Mouse (Mus musculus): Measurements from ENCODE around the gene Atg9b.
A peak's percentile ranks its signal among the peaks of the same experiment; 100 is the strongest.
"Not testable (repeated sequence)": the region's sequence is repeated elsewhere in the genome, so short reads cannot be mapped to it uniquely, and the experiment has no call there.

Gene Atg9b

GRCm38 (mm10) chr5:24405389-24405876, 13.5 kb upstream of the Atg9b start:
- no peak for DNase-seq (ENCODE audit: extremely low read depth, low read depth)

GRCm38 (mm10) chr5:24404594-24405360, 12.8 kb upstream of the Atg9b start:
- DNase-seq (ENCODE audit: extremely low read depth, low read depth): no peak

DNA sequence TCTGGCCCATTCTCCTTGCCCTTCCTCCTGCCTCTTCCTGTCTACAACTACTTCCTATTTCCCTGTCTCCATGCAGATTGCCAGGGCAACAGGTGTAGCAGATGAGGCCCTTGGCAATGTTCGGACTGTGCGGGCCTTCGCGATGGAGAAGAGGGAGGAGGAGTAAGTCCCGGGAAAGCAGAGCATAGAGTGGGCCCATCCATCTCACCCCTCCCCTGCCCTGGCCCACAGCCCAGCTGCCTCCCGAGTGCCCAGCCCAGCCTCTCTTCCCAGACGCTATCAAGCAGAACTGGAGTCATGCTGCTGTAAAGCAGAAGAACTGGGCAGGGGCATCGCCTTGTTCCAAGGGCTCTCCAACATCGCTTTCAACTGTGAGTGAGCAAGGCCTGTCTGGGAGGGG, 10.0 kb upstream of the Atg9b start:
- DNase-seq (ENCODE audit: extremely low read depth, low read depth): no peak

DNA sequence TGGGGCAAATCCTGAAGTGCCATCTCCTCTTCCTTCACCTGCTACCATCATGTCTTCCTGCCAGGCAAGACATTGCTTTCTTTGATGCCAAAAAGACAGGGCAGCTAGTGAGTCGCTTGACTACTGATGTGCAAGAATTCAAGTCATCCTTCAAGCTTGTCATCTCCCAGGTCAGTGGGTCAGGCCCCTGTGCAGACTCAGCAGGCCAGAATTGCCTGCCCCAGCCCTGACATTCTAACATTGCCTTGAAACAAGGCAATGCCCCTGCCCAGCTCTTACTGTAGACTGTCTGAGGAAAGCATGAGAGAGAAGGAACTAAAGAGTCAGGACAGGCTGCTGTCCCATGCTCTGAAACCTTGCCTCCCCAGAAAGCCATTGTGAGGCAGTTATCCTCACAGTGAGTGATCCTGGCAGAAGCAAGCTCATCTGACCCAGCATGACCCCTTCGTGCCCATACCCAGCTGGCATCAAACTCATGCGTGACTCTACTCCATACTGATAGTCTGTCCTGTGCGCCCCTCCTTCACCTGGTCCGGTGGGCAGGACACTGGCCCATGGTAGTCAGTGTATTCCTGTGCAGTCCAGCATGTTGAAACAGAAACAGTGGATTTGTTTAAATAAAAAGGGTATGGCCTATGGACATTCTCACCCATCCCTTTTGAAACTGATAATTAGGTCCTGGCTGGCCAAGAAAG, 9.1 kb upstream of the Atg9b start:
- DNase-seq (ENCODE audit: extremely low read depth, low read depth): no peak

- DNase-seq (ENCODE audit: extremely low read depth, low read depth): no peak
These were observed 8.4 kb upstream of the Atg9b start for GRCm38 (mm10) chr5:24400362-24400761.

DNA sequence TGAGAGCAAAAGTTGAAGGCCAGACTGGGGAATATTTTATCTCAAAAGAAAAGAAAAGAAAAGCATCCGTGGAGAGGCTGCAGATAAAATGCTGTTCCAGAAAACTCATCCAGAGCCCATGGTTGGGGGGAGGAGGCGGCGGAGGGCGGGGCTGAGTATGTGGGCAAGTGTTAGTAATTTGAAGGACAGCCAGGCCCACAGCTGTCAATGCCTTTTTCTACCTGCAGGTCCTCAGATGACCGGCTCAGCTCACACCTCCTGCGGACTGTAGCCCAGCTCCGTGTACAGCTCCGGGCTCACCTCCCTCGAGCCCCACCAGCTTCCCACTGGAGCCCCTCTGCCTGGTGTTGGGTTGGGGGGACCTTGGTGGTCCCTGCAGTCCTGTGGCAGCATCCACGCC, 7.7 kb upstream of the Atg9b start:
- DNase-seq (ENCODE audit: extremely low read depth, low read depth): no peak

DNA sequence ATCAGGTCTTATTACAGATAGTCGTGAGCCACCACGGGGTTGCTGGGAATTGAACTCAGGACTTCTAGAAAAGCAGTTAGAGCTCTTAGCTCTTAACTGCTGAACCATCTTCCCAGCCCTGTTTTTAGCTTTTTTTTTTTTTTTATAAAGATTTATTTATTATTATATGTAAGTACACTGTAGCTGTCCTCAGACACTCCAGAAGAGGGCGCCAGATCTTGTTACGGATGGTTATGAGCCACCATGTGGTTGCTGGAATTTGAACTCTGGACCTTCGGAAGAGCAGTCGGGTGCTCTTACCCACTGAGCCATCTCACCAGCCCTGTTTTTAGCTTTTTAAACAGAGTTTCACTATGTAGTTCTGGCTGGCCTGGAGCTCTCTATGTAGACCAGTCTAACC, 4.3 kb upstream of the Atg9b start:
- not testable (repeated sequence) for DNase-seq (ENCODE audit: extremely low read depth, low read depth)

- peak; percentile 100 for DNase-seq (ENCODE audit: extremely low read depth, low read depth)
These were observed 2.4 kb upstream of the Atg9b start for GRCm38 (mm10) chr5:24394165-24394894.

GRCm38 (mm10) chr5:24393392-24393997, 1.6 kb upstream of the Atg9b start, which contains the start of gene Abcb8:
Gene Abcb8, plus strand, starts transcription at chr5:24393663.
- peak; percentile 93 for DNase-seq (ENCODE audit: extremely low read depth, low read depth)

DNA sequence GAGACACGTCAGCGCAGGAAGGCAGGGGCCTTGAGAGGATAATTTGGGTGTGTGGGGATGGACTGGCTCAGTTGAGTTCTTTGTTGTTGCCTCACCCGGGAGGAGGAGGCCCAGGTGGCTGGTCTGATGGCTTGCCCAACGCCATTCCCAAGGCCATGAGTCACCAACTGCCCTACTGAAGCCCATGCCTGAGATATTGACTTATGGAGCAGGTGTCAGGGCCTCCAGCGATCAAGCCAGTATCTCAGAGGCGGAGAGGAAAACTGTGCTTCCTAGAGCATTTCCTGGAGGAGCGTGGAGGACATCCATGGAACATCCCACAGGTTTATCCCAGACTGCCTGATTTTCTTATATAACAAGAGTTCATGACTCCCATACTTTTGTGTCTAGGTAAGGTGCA, 781 bp upstream of the Atg9b start:
- no peak for DNase-seq (ENCODE audit: extremely low read depth, low read depth)

DNA sequence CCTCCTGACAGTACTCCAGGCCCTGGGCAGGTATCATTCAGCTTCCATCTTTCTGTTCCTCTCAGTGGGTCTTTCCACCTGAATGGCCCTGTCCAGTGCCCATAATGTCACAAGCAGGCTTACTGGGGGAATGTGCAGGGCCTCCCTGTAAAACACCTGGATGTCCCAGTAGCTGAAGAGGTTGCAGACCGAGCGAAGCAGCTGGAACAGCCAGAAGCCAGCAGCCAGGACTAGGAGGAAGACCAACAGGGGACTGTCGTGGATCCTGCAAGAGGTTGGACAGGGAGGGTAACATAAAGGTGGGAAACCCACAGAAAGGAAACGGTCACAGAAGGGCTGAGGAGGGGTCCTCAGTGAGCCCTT, 2.3 kb downstream of the Atg9b start:
- no peak for DNase-seq (ENCODE audit: extremely low read depth, low read depth)

GRCm38 (mm10) chr5:24389011-24389657, 2.8 kb downstream of the Atg9b start:
- DNase-seq (ENCODE audit: extremely low read depth, low read depth): peak; percentile 96

GRCm38 (mm10) chr5:24388246-24388915, 3.6 kb downstream of the Atg9b start:
- peak; percentile 52 for DNase-seq (ENCODE audit: extremely low read depth, low read depth)

GRCm38 (mm10) chr5:24387264-24388241, 4.4 kb downstream of the Atg9b start:
- peak; percentile 43 for DNase-seq (ENCODE audit: extremely low read depth, low read depth)

- no peak for DNase-seq (ENCODE audit: extremely low read depth, low read depth)
These were observed 5.9 kb downstream of the Atg9b start for GRCm38 (mm10) chr5:24385887-24386550.

DNA sequence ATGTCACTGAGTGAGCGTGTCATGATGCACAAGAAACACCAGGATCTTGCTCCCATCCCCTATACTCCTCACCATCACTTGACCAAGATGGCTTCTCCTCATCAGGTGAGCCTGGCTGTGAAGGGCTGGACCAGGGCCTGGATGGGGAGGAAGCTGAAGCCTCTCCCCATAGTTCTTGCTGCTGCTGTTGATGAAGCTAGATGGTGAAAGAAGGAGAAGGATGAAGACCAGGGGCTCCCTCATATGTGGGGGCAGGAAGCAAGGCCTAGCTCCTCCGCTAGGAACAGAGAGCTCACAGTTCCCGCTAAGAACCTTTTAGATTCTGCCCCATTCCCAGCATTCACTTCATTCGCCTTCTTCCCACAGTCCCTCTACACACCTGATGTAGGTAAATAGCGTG, 6.6 kb downstream of the Atg9b start:
- no peak for DNase-seq (ENCODE audit: extremely low read depth, low read depth)

DNA sequence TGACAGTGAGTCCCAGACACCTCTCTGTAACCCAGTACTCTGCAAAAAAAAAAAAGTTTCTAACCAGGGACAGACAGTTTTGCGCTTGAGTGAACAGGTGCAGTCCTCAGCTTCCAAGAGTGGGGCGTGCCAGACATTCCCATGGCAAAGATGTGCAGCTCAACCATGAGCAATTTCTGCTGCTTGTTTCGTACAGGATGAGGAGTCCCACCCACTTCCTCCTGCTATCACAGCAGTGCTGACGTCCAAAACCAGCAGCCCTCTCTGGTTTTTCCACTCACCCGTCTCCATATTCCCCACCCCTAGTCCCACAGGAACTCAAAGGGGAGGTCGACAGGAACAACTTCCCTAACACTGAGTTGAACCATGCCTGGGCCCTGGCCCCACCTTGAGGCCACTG, 7.5 kb downstream of the Atg9b start:
- DNase-seq (ENCODE audit: extremely low read depth, low read depth): no peak

- DNase-seq (ENCODE audit: extremely low read depth, low read depth): peak; percentile 97
These were observed 8.7 kb downstream of the Atg9b start for GRCm38 (mm10) chr5:24383026-24383859.

All from MEL-GATA-1-ER (cell line).